Mouse (Mus musculus): Measurements from ENCODE around the gene Cep295nl. TPM values are rescaled to one million over a fixed set of nuclear protein-coding genes. Genes with fewer than 3 reads are reported as not detected.

The Cep295nl gene
- polyA plus RNA-seq, 1 experiment = not detected

DNA sequence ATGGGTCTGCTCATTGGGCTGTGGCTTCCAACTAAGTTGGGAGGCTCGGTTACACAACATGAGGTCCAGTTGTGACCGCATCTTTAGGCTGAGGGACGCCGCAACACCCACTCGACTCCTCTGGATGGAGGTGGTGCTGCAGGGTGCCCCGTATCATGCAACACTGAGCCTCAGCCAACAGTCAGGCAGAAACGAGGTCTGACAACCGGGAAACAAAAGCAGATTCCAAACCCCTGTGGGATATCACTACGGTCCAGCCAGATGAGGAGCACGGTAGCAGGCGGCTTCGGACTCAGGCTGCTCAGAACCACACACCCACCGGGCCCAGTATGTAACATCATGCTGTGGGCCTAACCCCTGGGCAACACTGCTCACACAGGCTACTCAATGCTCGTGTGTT lies 11.9 kb downstream of the Cep295nl start:
- Histone ChIP-seq H3K4me1 (ENCODE audit: control insufficient read depth, insufficient read depth, low read length) (peaks cover 66% of the 10 kb centered on the region), H3K27ac (ENCODE audit: insufficient read depth, low read depth, low read length) (peak overlapping the region; percentile 33), H3K4me3 (ENCODE audit: insufficient read depth, low read depth, low read length) (no peak overlapping the region)
- WGBS = 81% methylated on average over 14 of the region's 14 CpGs
- TF ChIP-seq POLR2A (IDR thresholded peaks at IDR 0.05; ENCODE audit: insufficient read depth, low read depth, low read length) = no peak
- TF ChIP-seq CTCF (IDR thresholded peaks at IDR 0.05; ENCODE audit: insufficient read depth, low read depth, low read length) = no peak

GRCm38 (mm10) chr11:118328947-118329346 lies 13.4 kb downstream of the Cep295nl start:
- Histone ChIP-seq H3K4me1 (ENCODE audit: control insufficient read depth, insufficient read depth, low read length) (peaks cover 61% of the 10 kb centered on the region), H3K27ac (ENCODE audit: insufficient read depth, low read depth, low read length) (0 out of 2 replicates have a peak overlapping the region, but pooled peaks have one; percentile 90), H3K4me3 (ENCODE audit: insufficient read depth, low read depth, low read length) (no peak overlapping the region)
- 91% methylated on average over 5 of the region's 5 CpGs for WGBS
- no peak for TF ChIP-seq POLR2A (IDR thresholded peaks at IDR 0.05; ENCODE audit: insufficient read depth, low read depth, low read length)
- TF ChIP-seq CTCF (IDR thresholded peaks at IDR 0.05; ENCODE audit: insufficient read depth, low read depth, low read length) = no peak

DNA sequence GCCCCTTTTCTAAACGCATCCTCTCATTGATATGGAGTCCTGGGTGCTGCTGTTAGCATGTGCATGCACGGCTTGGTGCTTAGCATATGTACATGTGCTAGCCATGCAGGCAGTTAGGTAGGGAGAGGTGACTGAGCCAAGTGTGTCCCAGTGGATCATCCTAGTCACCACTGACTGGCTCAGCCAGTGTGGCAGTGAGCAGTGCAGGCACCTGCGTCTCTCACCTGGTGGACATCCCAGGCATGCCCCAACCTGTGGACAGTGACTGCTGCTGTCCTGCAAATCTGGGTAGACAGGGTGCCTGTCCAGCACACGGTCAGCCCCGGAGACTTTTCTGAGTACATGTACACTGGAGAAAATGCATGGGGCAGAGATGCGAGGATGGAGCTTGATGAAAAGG lies 13.8 kb downstream of the Cep295nl start:
- WGBS = 94% methylated on average over 6 of the region's 6 CpGs
- H3K4me1 ChIP-seq (ENCODE audit: control insufficient read depth, insufficient read depth, low read length) = peaks cover 57% of the 10 kb centered on the region
- peak overlapping the region; percentile 90 for H3K27ac ChIP-seq (ENCODE audit: insufficient read depth, low read depth, low read length)
- H3K4me3 ChIP-seq (ENCODE audit: insufficient read depth, low read depth, low read length) = no peak overlapping the region
- TF ChIP-seq CTCF (IDR thresholded peaks at IDR 0.05; ENCODE audit: insufficient read depth, low read depth, low read length) = no peak
- no peak for TF ChIP-seq POLR2A (IDR thresholded peaks at IDR 0.05; ENCODE audit: insufficient read depth, low read depth, low read length)

GRCm38 (mm10) chr11:118326991-118327971 lies 15.0 kb downstream of the Cep295nl start:
- TF ChIP-seq CTCF (IDR thresholded peaks at IDR 0.05; ENCODE audit: insufficient read depth, low read depth, low read length) (no peak), POLR2A (IDR thresholded peaks at IDR 0.05; ENCODE audit: insufficient read depth, low read depth, low read length) (no peak; the same call in none of the 2 replicates)
- 13% methylated on average over 24 of the region's 24 CpGs for WGBS
- peak overlapping the region; percentile 90 for H3K27ac ChIP-seq (ENCODE audit: insufficient read depth, low read depth, low read length)
- H3K4me3 ChIP-seq (ENCODE audit: insufficient read depth, low read depth, low read length) = no peak overlapping the region
- H3K4me1 ChIP-seq (ENCODE audit: control insufficient read depth, insufficient read depth, low read length) = peaks cover 51% of the 10 kb centered on the region

- no peak for TF ChIP-seq CTCF (IDR thresholded peaks at IDR 0.05; ENCODE audit: insufficient read depth, low read depth, low read length)
- no peak for TF ChIP-seq POLR2A (IDR thresholded peaks at IDR 0.05; ENCODE audit: insufficient read depth, low read depth, low read length)
- no peak overlapping the region for H3K4me3 ChIP-seq (ENCODE audit: insufficient read depth, low read depth, low read length)
- 97% methylated on average over 4 of the region's 4 CpGs for WGBS
- peaks cover 54% of the 10 kb centered on the region for H3K4me1 ChIP-seq (ENCODE audit: control insufficient read depth, insufficient read depth, low read length)
- H3K27ac ChIP-seq (ENCODE audit: insufficient read depth, low read depth, low read length) = peak overlapping the region; percentile 90
Observed at GRCm38 (mm10) chr11:118326491-118326890, 15.8 kb downstream of the Cep295nl start.

DNA sequence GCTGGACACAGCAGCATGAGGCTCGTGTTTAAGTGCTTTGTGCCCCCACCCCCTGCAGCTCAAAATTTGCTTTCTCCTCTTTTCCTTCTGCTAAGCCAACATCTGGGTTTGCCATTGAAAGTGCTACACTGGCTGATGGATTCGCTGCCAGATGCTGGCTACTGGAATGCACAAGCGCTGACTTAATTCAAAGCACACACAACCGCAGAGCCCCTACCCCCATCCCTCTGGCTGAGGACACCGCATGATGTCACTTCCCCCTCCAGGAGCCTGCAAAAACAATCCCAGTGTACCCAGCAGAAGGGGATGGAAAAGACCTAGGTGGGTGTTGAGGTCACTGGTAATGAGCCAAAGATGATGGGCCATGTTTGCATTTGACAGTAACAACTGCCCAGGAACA lies 17.8 kb downstream of the Cep295nl start:
- 76% methylated on average over 5 of the region's 5 CpGs for WGBS
- no peak overlapping the region for H3K27ac ChIP-seq (ENCODE audit: insufficient read depth, low read depth, low read length)
- TF ChIP-seq CTCF (IDR thresholded peaks at IDR 0.05; ENCODE audit: insufficient read depth, low read depth, low read length) (no peak), POLR2A (IDR thresholded peaks at IDR 0.05; ENCODE audit: insufficient read depth, low read depth, low read length) (no peak)

DNA sequence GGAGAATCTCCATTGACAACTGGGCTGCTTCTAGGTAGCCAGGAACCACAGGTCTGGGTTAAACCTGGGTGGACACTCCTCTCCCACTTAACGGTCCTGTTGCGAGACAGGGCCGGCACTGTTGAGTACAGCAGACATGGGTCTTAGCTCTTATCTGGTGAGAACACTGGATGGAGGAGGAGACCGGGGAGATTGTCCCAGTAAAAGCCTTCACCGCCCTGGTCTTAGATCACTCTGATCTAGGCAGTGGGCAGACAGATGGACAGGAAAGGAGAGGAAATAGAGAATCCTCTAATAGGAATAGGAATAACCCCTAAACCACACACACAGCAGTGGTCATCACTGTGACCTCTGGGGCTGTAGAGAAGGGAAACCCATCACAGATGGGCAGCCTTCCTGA lies 18.3 kb downstream of the Cep295nl start:
- no peak overlapping the region for H3K27ac ChIP-seq (ENCODE audit: insufficient read depth, low read depth, low read length)
- no peak for TF ChIP-seq POLR2A (IDR thresholded peaks at IDR 0.05; ENCODE audit: insufficient read depth, low read depth, low read length)
- no peak for TF ChIP-seq CTCF (IDR thresholded peaks at IDR 0.05; ENCODE audit: insufficient read depth, low read depth, low read length)

More for the DNA sequence above, 17.8 kb downstream of the Cep295nl start:
- peaks cover 47% of the 10 kb centered on the region for H3K4me1 ChIP-seq (ENCODE audit: control insufficient read depth, insufficient read depth, low read length)
- H3K4me3 ChIP-seq (ENCODE audit: insufficient read depth, low read depth, low read length) = no peak overlapping the region

DNA sequence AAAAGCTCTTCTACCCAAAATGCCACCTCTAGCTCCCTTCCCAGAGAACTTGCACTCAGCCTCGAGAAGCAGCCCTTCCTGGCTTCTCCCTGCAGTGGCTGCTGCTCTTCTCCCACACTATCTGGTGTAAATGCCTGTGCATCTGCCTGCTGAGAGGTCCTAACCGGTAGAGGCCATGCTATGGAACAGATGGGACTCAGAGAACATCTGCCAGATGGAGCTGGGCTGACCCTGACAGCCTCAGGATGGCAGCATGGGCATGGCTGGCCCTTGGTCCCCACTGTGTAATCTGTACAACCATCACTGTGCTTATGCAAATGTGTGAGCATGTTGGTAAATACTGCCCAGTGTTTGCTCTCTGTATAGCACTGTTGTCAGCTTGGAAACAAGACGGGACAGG lies 19.7 kb downstream of the Cep295nl start:
- WGBS = 27% methylated on average over 3 of the region's 3 CpGs
- TF ChIP-seq CTCF (IDR thresholded peaks at IDR 0.05; ENCODE audit: insufficient read depth, low read depth, low read length) (no peak), POLR2A (IDR thresholded peaks at IDR 0.05; ENCODE audit: insufficient read depth, low read depth, low read length) (no peak)
- Histone ChIP-seq H3K27ac (ENCODE audit: insufficient read depth, low read depth, low read length) (no peak overlapping the region), H3K4me3 (ENCODE audit: insufficient read depth, low read depth, low read length) (no peak overlapping the region), H3K4me1 (ENCODE audit: control insufficient read depth, insufficient read depth, low read length) (peaks cover 32% of the 10 kb centered on the region)

More for the DNA sequence above, 18.3 kb downstream of the Cep295nl start:
- WGBS = 92% methylated on average over 5 of the region's 5 CpGs
- peaks cover 45% of the 10 kb centered on the region for H3K4me1 ChIP-seq (ENCODE audit: control insufficient read depth, insufficient read depth, low read length)
- no peak overlapping the region for H3K4me3 ChIP-seq (ENCODE audit: insufficient read depth, low read depth, low read length)

GRCm38 (mm10) chr11:118321971-118322370 lies 20.3 kb downstream of the Cep295nl start:
- Histone ChIP-seq H3K4me1 (ENCODE audit: control insufficient read depth, insufficient read depth, low read length) (peaks cover 28% of the 10 kb centered on the region), H3K27ac (ENCODE audit: insufficient read depth, low read depth, low read length) (no peak overlapping the region), H3K4me3 (ENCODE audit: insufficient read depth, low read depth, low read length) (no peak overlapping the region)
- TF ChIP-seq POLR2A (IDR thresholded peaks at IDR 0.05; ENCODE audit: insufficient read depth, low read depth, low read length) (no peak), CTCF (IDR thresholded peaks at IDR 0.05; ENCODE audit: insufficient read depth, low read depth, low read length) (no peak)
- WGBS = 74% methylated on average over 4 of the region's 4 CpGs
